Mouse (Mus musculus): ENCODE measurements around the gene Ccdc153.

- TF ChIP-seq CTCF (conservative IDR thresholded peaks at IDR 0.05; ENCODE audit: low read length) (no peak), NANOG (IDR thresholded peaks at IDR 0.05; ENCODE audit: borderline replicate concordance, low read length) (no peak), POU5F1 (IDR thresholded peaks at IDR 0.05; ENCODE audit: borderline replicate concordance, low read length) (no peak)
Measured at GRCm38 (mm10) chr9:44268432-44268831, 28.0 kb downstream of the Ccdc153 start, which contains the start of gene Nlrx1.
